Mouse (Mus musculus) heart, embryonic 16.5 days (tissue): ENCODE results near the gene Gpr25. TPM values are rescaled to one million over a fixed set of nuclear protein-coding genes. Genes with fewer than 3 reads are reported as not detected.

Source experiments
- ATAC-seq: fragments of 200-750 bp; cut with Nextera tagmentation; replicated peaks from 2 replicates; pipeline ENCODE4 v1.8.0; 2017; ENCODE audit warnings: moderate number of reproducible peaks; ENCODE audit not compliant: insufficient read depth, low FRiP score; ENCODE audit errors: extremely low read depth
- H3K27ac ChIP-seq: fragments of 300-500 bp; sonication (generic); 2 replicates; pipeline ENCODE4 v1.5.1; 2014; ENCODE audit warnings: mild to moderate bottlenecking, low read length, control low read depth, moderate library complexity
- H3K27me3 ChIP-seq: fragments of 300-500 bp; sonication (generic); 2 replicates; pipeline ENCODE4 v1.6.1; 2014; ENCODE audit warnings: low read length, mixed read lengths; ENCODE audit not compliant: control insufficient read depth, insufficient read depth
- H3K36me3 ChIP-seq: fragments of 300-500 bp; sonication (generic); 2 replicates; pipeline ENCODE4 v1.6.1; 2014; ENCODE audit not compliant: control insufficient read depth, insufficient read depth
- H3K4me1 ChIP-seq: fragments of 300-500 bp; sonication (generic); 2 replicates; pipeline ENCODE4 v1.6.1; 2014; ENCODE audit warnings: low read length, mixed read lengths; ENCODE audit not compliant: control insufficient read depth, insufficient read depth
- H3K4me2 ChIP-seq: fragments of 300-500 bp; sonication (generic); 2 replicates; pipeline ENCODE4 v1.6.1; 2014; ENCODE audit warnings: low read depth, mild to moderate bottlenecking, control low read depth, low read length
- H3K4me3 ChIP-seq: fragments of 300-500 bp; sonication (generic); 2 replicates; pipeline ENCODE4 v1.5.1; 2014; ENCODE audit warnings: mild to moderate bottlenecking, control low read depth, low read length
- H3K9ac ChIP-seq: fragments of 300-500 bp; sonication (generic); 2 replicates; pipeline ENCODE4 v1.6.1; 2014; ENCODE audit warnings: low read length, control low read depth
- H3K9me3 ChIP-seq: fragments of 300-500 bp; sonication (generic); replicated peaks from 2 replicates; pipeline ENCODE4 v1.6.1; 2016; ENCODE audit warnings: low read length; ENCODE audit not compliant: control insufficient read depth
- WGBS: fragments of 180-500 bp; shearing (Covaris S2); extraction: QIAGEN DNeasy Blood & Tissue Kit; methylation state at CpG from one replicate; pipeline ENCODE4 v1.1.7; 2014; 5-methylcytosine and 5-hydroxymethylcytosine counted together
- polyA plus RNA-seq: library from polyadenylated mRNA; unstranded; fragments of >200 nt; fragmentation: Nextera tagmentation; extraction: Ambion mirVana; gene quantifications from 2 replicates; pipeline ENCODE4 v1.2.1, GENCODE M21; 2015

The Gpr25 gene
- polyA plus RNA-seq, 1 experiment from 2014 or later = 0.34 TPM

- Histone ChIP-seq H3K36me3 (no peaks in the 10 kb centered on the region), H3K27me3 (no peaks in the 10 kb centered on the region), H3K27ac (no peak overlapping the region), H3K4me2 (no peak overlapping the region), H3K9ac (no peak overlapping the region), H3K9me3 (no peaks in the 10 kb centered on the region), H3K4me3 (no peak overlapping the region), H3K4me1 (no peaks in the 10 kb centered on the region)
- WGBS = 64% methylated on average over 10 of the region's 10 CpGs
- ATAC-seq = no peak
Measured at GRCm38 (mm10) chr1:136220037-136220871, 40.4 kb downstream of the Gpr25 start.

GRCm38 (mm10) chr1:136214304-136214703, 46.4 kb downstream of the Gpr25 start:
- H3K9ac ChIP-seq = no peak overlapping the region
- no peak for ATAC-seq
- no peak overlapping the region for H3K4me2 ChIP-seq
- 75% methylated on average over 15 of the region's 15 CpGs for WGBS
- no peaks in the 10 kb centered on the region for H3K36me3 ChIP-seq
- H3K27ac ChIP-seq = no peak overlapping the region
- H3K4me1 ChIP-seq = no peaks in the 10 kb centered on the region
- H3K27me3 ChIP-seq = no peaks in the 10 kb centered on the region
- no peak overlapping the region for H3K4me3 ChIP-seq
- H3K9me3 ChIP-seq = no peaks in the 10 kb centered on the region

GRCm38 (mm10) chr1:136212803-136213202, 47.9 kb downstream of the Gpr25 start, which contains the start of gene Mroh3:
Mroh3 (minus strand) TSS chr1:136212828.
- Histone ChIP-seq H3K9ac (no peak within 1 kb of the TSS), H3K27ac (no peak within 1 kb of the TSS), H3K4me2 (no peak within 1 kb of the TSS), H3K27me3 (no peaks in the 10 kb centered on the region), H3K9me3 (no peaks in the 10 kb centered on the region), H3K4me1 (no peaks in the 10 kb centered on the region), H3K4me3 (no peak within 1 kb of the TSS), H3K36me3 (no peaks in the 10 kb centered on the region)
- 28% methylated on average over 3 of the region's 3 CpGs for WGBS
- ATAC-seq = no peak

Other genes with a start within 250 kb of the Gpr25 start
- gene Ascl5, start 210.1 kb downstream of the Gpr25 start, polyA plus RNA-seq = not detected in 2 replicates
- 0.28 and 0.31 TPM in 2 replicates for gene Cacna1s, start 208.1 kb downstream of the Gpr25 start, polyA plus RNA-seq
- gene Kif21b, start 129.5 kb downstream of the Gpr25 start, polyA plus RNA-seq = 1.8 and 2.6 TPM in 2 replicates
- not detected in 2 replicates for gene Mroh3, start 48.0 kb downstream of the Gpr25 start, polyA plus RNA-seq
- 2.6 TPM in 2 replicates for gene Inava, start 26.6 kb downstream of the Gpr25 start, polyA plus RNA-seq
- gene Camsap2, start 85.2 kb upstream of the Gpr25 start, polyA plus RNA-seq = 5.4 and 5.6 TPM in 2 replicates
- 12.7 TPM in 2 replicates for gene Ddx59, start 154.4 kb upstream of the Gpr25 start, polyA plus RNA-seq
- gene Kif14, start 205.5 kb upstream of the Gpr25 start, polyA plus RNA-seq = 2.9 and 4.1 TPM in 2 replicates